Mouse (Mus musculus) myocyte (in vitro differentiated cells): ENCODE results near the gene Tle1. TPM values are rescaled to one million over a fixed set of nuclear protein-coding genes. Genes with fewer than 3 reads are reported as not detected.

Experiments used
- H3K27me3 ChIP-seq: one replicate; pipeline ENCODE4 v1.6.1; 2011; ENCODE audit not compliant: control insufficient read depth, insufficient read depth, insufficient read length
- H3K36me3 ChIP-seq: one replicate; pipeline ENCODE4 v1.6.1; 2011; ENCODE audit not compliant: control insufficient read depth, insufficient read depth
- H3K4me2 ChIP-seq: one replicate; pipeline ENCODE4 v1.6.1; 2011; ENCODE audit warnings: low read depth, control low read depth
- H3K4me3 ChIP-seq: one replicate; pipeline ENCODE4 v1.5.1; 2011; ENCODE audit warnings: mild to moderate bottlenecking, control low read depth, moderate library complexity
- H3K79me2 ChIP-seq: one replicate; pipeline ENCODE4 v1.6.1; 2011; ENCODE audit not compliant: control insufficient read depth, insufficient read depth
- H3ac ChIP-seq: one replicate; pipeline ENCODE4 v1.6.1; 2011; ENCODE audit not compliant: control insufficient read depth, insufficient read length
- CEBPB ChIP-seq: IDR thresholded peaks from 2 replicates; pipeline ENCODE4 v1.6.1; 2011; ENCODE audit warnings: mild to moderate bottlenecking, moderate library complexity; ENCODE audit not compliant: poor library complexity, insufficient read depth, severe bottlenecking
- E2F4 ChIP-seq: IDR thresholded peaks from one replicate; pipeline ENCODE4 v1.6.1; 2011; ENCODE audit warnings: mild to moderate bottlenecking, control low read depth, moderate library complexity; ENCODE audit not compliant: insufficient read depth
- MAX ChIP-seq: IDR thresholded peaks from one replicate; pipeline ENCODE4 v1.6.1; 2011; ENCODE audit warnings: low read depth, mild to moderate bottlenecking, control low read depth
- MYOD1 ChIP-seq, 3 experiments: IDR thresholded peaks; one replicate each; pipeline ENCODE4 v1.6.1; 2011; ENCODE audit warnings: control low read depth in 2 of 3, low read depth in 2 of 3, mild to moderate bottlenecking in 2 of 3, moderate library complexity in 1 of 3; ENCODE audit not compliant: insufficient read length in 2 of 3, control insufficient read depth in 1 of 3
- MYOG ChIP-seq, 3 experiments: IDR thresholded peaks; one replicate each; pipeline ENCODE4 v1.6.1; 2011; ENCODE audit warnings: control low read depth in 2 of 3, low read depth in 2 of 3, mild to moderate bottlenecking in 2 of 3; ENCODE audit not compliant: insufficient read length in 2 of 3, control insufficient read depth in 1 of 3, insufficient read depth in 1 of 3
- POLR2A ChIP-seq: IDR thresholded peaks from one replicate; pipeline ENCODE4 v1.6.1; 2011; ENCODE audit warnings: low read depth, mild to moderate bottlenecking, control low read depth, moderate library complexity; ENCODE audit not compliant: insufficient read length
- POLR2AphosphoS2 ChIP-seq: IDR thresholded peaks from one replicate; pipeline ENCODE4 v1.6.1; 2011; ENCODE audit warnings: low read depth, control low read depth; ENCODE audit not compliant: insufficient read length
- REST ChIP-seq: IDR thresholded peaks from one replicate; pipeline ENCODE4 v1.6.1; 2011; ENCODE audit warnings: mild to moderate bottlenecking, control low read depth, moderate library complexity; ENCODE audit not compliant: insufficient read depth, insufficient read length
- SRF ChIP-seq: IDR thresholded peaks from one replicate; pipeline ENCODE4 v1.6.1; 2011; ENCODE audit warnings: low read depth; ENCODE audit not compliant: control insufficient read depth, insufficient read length
- TCF12 ChIP-seq: IDR thresholded peaks from one replicate; pipeline ENCODE4 v1.6.1; 2011; ENCODE audit warnings: mild to moderate bottlenecking, control low read depth; ENCODE audit not compliant: poor library complexity, insufficient read depth, severe bottlenecking
- TCF3 ChIP-seq: IDR thresholded peaks from one replicate; pipeline ENCODE4 v1.6.1; 2011; ENCODE audit warnings: low read depth, control low read depth; ENCODE audit not compliant: insufficient read length
- USF1 ChIP-seq: IDR thresholded peaks from one replicate; pipeline ENCODE4 v1.6.1; 2011; ENCODE audit warnings: low read depth, mild to moderate bottlenecking, control low read depth, moderate library complexity
- polyA plus RNA-seq: library from polyadenylated mRNA; unstranded; fragments of >200 nt; fragmentation: generic; extraction: Trizol; gene quantifications from one replicate; pipeline ENCODE4 v1.2.1, GENCODE M21; 2012; ENCODE audit warnings: missing spikeins

Gene Tle1
- polyA plus RNA-seq, 1 experiment, result 17.9 TPM

DNA sequence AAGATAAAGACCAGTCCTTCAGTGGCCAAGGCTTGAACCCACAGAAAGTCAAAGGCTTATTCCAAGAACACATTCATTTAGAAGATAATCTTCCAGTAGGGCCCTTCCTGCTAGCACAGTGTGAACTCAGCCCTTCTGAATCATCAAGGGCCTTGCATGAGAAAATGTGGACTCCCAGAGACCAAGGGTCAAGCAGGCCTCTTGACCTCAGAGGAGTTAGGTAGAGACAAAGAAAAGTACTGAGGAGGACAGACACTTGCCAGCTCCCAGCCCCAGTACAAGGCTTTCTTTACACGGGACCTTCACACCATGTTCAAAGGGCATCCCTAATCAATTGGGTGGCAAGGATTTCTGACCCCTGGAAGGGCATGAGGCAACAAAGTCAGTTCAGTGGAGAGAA, 77.9 kb downstream of the Tle1 start:
- H3K27me3 ChIP-seq, result no peaks in the 10 kb centered on the region
- TF ChIP-seq MAX (no peak), USF1 (no peak), MYOD1 (IDR thresholded peaks at IDR 0.05; ENCODE audit: control insufficient read depth in 1 of 3, insufficient read length in 2 of 3, low read depth in 2 of 3) (no peak)

DNA sequence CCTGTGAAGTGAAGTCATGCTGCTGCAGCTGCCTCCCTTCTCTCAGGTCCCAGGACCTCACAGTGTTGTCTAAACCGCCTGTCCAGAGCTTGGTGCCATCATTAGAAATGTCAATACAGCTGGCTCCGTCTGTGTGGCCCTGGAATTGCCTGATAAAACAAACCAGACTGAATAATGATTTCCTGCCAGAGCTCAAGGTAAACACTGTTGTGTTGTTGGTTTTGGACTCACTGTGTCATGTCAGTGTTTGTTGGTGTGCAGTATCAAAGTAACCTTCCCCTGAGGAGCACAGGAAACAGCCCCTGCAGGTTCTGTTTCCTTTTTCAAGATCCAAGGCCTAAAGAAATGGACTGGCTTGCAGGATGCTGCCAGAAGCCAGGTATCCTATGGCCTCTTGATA, 78.4 kb downstream of the Tle1 start:
- no peak overlapping the region for H3K4me2 ChIP-seq
- no peak overlapping the region for H3K4me3 ChIP-seq
- no peaks in the 10 kb centered on the region for H3K27me3 ChIP-seq
- TF ChIP-seq TCF12, result no peak
- no peak for TF ChIP-seq CEBPB
- no peak for TF ChIP-seq MAX
- no peak for TF ChIP-seq SRF
- TF ChIP-seq USF1, result no peak
- no peak for TF ChIP-seq POLR2A
- no peak for TF ChIP-seq E2F4
- no peak for TF ChIP-seq POLR2AphosphoS2
- TF ChIP-seq MYOG (IDR thresholded peaks at IDR 0.05; ENCODE audit: control insufficient read depth in 1 of 3, insufficient read depth in 1 of 3, insufficient read length in 2 of 3, low read depth in 2 of 3), result no peak
- no peak for TF ChIP-seq REST
- TF ChIP-seq TCF3, result no peak
- TF ChIP-seq MYOD1 (IDR thresholded peaks at IDR 0.05; ENCODE audit: control insufficient read depth in 1 of 3, insufficient read length in 2 of 3, low read depth in 2 of 3), result no peak
- H3ac ChIP-seq, result no peak overlapping the region
- no peaks in the 10 kb centered on the region for H3K79me2 ChIP-seq
- H3K36me3 ChIP-seq, result peaks cover 31% of the 10 kb centered on the region

More for the DNA sequence above, 77.9 kb downstream of the Tle1 start:
- H3ac ChIP-seq, result no peak overlapping the region
- no peak overlapping the region for H3K4me2 ChIP-seq
- no peak overlapping the region for H3K4me3 ChIP-seq
- H3K36me3 ChIP-seq, result peaks cover 27% of the 10 kb centered on the region
- H3K79me2 ChIP-seq, result no peaks in the 10 kb centered on the region

DNA sequence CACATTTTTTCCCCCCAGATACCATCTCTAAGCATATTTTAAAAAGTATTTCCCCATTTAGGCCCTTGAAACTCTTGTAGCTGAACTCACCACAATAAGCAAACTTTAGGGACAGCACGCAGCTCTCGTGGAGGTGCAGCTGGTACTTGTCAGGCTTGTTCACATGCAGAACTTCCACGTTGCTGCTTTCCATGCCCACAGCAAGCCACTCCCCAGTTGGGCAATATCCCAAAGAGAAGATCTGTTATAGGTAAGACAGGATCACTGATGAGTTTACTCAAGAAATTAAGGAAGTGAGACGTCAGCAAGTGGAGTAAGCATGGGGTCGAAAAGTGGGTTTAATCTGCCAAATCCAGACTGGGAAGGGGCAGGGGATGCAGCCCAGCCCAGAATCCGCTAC, 80.7 kb downstream of the Tle1 start:
- Histone ChIP-seq H3K36me3 (peaks cover 37% of the 10 kb centered on the region), H3K4me3 (no peak overlapping the region), H3K79me2 (no peaks in the 10 kb centered on the region), H3K27me3 (no peaks in the 10 kb centered on the region), H3ac (no peak overlapping the region), H3K4me2 (no peak overlapping the region)
- TF ChIP-seq TCF12 (no peak), POLR2AphosphoS2 (no peak)

DNA sequence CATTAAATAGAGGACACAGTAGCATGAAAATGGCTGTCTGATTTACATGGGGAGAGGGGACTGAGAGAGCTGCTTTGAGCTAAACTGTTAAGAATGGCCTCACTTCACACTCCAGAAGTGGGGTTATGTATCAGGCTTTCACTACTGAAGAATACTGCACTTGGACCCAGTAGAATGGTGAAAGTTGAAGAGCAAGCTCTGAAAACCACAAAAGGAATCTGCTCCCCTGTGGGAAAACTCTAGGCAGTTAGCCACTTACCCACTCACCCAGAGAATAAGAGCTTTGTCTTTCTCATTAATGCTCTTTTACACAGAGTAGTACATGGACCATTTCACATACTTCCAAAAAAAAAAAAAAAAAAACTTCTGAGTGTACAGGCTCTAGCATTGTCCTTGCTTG, 95.0 kb downstream of the Tle1 start:
- H3K36me3 ChIP-seq, result peaks cover 9% of the 10 kb centered on the region
- H3K4me2 ChIP-seq, result no peak overlapping the region
- no peaks in the 10 kb centered on the region for H3K27me3 ChIP-seq
- TF ChIP-seq E2F4, result no peak
- no peak for TF ChIP-seq TCF12
- no peak for TF ChIP-seq MYOD1 (IDR thresholded peaks at IDR 0.05; ENCODE audit: control insufficient read depth in 1 of 3, insufficient read length in 2 of 3, low read depth in 2 of 3)
- no peak for TF ChIP-seq CEBPB
- TF ChIP-seq REST, result no peak
- no peak for TF ChIP-seq POLR2A
- no peak for TF ChIP-seq POLR2AphosphoS2
- TF ChIP-seq SRF, result no peak
- TF ChIP-seq USF1, result no peak
- no peak for TF ChIP-seq MAX
- TF ChIP-seq TCF3, result no peak
- TF ChIP-seq MYOG (IDR thresholded peaks at IDR 0.05; ENCODE audit: control insufficient read depth in 1 of 3, insufficient read depth in 1 of 3, insufficient read length in 2 of 3, low read depth in 2 of 3), result no peak
- no peak overlapping the region for H3ac ChIP-seq
- H3K4me3 ChIP-seq, result no peak overlapping the region
- no peaks in the 10 kb centered on the region for H3K79me2 ChIP-seq

DNA sequence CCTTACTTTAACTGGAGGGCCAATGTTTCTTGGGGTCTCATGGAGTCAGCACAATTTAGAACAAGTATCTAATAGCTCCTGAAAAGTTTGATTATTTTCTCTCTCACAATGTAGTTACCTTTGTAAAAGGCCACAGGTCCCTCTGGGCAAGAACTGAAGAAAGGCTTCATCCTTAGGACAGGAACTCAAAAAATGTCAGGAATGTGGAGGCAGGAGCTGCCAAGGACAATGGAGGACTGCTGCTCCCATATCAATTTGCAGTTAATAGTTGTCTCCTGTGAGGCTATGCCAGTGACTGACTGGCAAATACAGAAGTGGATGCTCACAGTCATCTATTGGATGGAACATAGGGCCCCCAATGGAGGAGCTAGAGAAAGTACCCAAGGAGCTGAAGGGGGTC, 96.5 kb downstream of the Tle1 start:
- TF ChIP-seq E2F4, result no peak
- no peak for TF ChIP-seq TCF3
- TF ChIP-seq MYOD1 (IDR thresholded peaks at IDR 0.05; ENCODE audit: control insufficient read depth in 1 of 3, insufficient read length in 2 of 3, low read depth in 2 of 3), result no peak
- TF ChIP-seq CEBPB, result no peak
- TF ChIP-seq USF1, result no peak
- Histone ChIP-seq H3K27me3 (no peaks in the 10 kb centered on the region), H3K79me2 (no peaks in the 10 kb centered on the region)

DNA sequence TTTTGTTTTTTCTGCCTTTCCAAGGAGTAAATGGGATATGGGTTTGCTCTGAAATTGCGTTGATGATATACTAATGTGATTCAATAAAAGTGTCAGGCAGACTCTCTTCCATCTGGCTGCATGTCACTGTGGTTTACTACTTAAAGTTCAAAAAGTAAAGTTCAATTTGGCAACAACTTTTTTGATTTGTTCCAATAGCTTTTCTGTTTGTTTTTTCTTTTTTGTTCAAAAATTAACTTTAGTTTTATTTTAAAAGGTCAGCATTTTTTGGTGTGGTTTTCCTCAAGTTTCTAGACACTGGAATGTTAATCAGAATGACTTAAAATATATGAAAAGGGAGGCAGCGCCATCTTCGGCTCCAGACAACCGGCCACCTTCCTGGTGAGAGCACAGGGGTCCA, 112.9 kb downstream of the Tle1 start:
- no peak for TF ChIP-seq MYOG (IDR thresholded peaks at IDR 0.05; ENCODE audit: control insufficient read depth in 1 of 3, insufficient read depth in 1 of 3, insufficient read length in 2 of 3, low read depth in 2 of 3)
- no peak for TF ChIP-seq TCF3
- no peak for TF ChIP-seq USF1
- TF ChIP-seq POLR2A, result no peak
- TF ChIP-seq SRF, result no peak
- no peak for TF ChIP-seq CEBPB
- no peak for TF ChIP-seq POLR2AphosphoS2
- TF ChIP-seq MAX, result no peak
- no peak for TF ChIP-seq REST
- TF ChIP-seq E2F4, result no peak
- no peak for TF ChIP-seq MYOD1 (IDR thresholded peaks at IDR 0.05; ENCODE audit: control insufficient read depth in 1 of 3, insufficient read length in 2 of 3, low read depth in 2 of 3)
- Histone ChIP-seq H3K4me2 (no peak overlapping the region), H3ac (no peak overlapping the region), H3K4me3 (no peak overlapping the region), H3K27me3 (no peaks in the 10 kb centered on the region), H3K36me3 (no peaks in the 10 kb centered on the region), H3K79me2 (no peaks in the 10 kb centered on the region)

More for the DNA sequence above, 96.5 kb downstream of the Tle1 start:
- Histone ChIP-seq H3K4me2 (no peak overlapping the region), H3K4me3 (no peak overlapping the region), H3ac (no peak overlapping the region), H3K36me3 (peaks cover 6% of the 10 kb centered on the region)
